Mouse (Mus musculus) frontal cortex, postnatal 25 days (tissue): Measurements from ENCODE around the gene Gpr82.

Experiments
- DNase-seq, 2 experiments: peaks; one replicate each; pipeline ENCODE4 v3.0.0; 2022; ENCODE audit warnings: low spot score in 2 of 2

Gpr82 gene

DNA sequence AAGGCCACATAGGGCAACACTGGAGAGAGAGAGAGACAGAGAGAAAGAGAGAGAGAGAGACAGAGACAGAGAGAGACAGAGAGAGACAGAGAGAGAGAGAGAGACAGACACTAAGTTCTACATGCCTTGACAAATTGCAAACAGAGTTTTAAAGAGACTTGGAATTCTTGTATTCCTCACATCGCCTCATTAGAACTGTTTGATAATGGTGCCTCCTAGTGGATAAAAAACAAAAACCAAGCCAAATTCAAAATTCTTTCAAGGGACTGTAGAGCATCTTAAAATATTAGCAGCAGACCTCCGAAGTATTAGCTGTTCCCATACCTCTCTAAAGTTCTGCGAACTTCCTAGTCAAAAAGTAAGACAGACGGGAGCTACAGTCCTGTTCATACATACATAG is 30.7 kb downstream of the Gpr82 start:
- DNase-seq: no peak

DNA sequence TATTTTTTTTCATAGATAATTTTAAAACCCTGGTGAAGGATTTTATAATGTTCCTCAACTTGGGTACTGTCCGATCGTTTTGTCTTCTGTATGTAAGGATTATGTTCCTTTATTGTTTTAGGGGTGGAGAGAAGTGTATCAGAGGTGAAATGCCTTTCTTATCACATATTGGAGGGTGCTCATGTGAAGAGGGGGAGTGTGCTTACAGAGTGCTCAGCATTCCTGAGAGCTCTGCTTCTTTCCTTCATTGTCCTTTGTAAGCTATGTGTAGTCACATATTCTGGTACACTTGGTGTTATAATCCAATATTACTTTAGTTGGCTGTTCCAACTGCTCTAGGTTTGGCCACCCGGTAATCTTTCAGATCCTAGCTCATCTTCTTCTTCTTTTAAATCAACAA is 39.5 kb downstream of the Gpr82 start:
- no peak for DNase-seq

DNA sequence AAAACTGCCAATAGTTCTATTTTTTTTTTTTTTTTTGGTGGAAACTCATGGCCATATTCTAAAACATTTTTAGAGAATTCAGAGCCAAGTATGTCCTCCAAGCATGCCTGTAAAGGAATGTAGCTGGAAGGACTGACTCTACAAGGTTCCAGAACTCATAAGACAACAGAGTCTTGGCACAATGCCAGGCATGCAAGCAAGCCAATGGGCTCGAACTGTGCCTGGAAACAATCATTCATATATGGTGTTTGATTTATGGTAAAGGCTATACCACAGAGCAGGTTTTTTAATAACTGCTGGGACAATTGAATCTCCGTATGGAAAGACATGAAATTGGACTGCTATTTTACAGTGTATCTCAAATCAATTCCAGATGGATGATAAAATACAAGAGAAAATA is 43.9 kb downstream of the Gpr82 start:
- no peak for DNase-seq

DNA sequence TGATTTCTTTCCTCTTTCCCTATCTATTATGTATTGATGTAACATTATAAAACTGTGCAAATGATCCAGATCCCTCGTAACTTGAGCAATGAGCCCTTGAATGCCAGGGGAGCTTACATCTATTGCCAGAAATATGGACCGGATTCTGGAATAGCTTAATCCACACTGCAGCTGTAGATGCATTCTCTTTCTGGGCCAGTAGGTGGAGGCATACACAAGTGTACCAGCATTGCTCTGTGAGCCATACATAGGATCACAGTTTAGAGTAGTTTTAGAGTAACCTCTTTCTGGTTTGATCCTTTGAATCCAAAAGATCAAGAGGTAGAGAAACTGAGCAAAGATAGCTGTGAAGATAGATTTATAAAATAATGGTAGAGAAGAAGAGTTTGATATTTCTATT is 49.0 kb downstream of the Gpr82 start:
- peak; percentile 21 to 51 for DNase-seq
